Mouse (Mus musculus): ENCODE results near the gene Osbpl5.

DNA sequence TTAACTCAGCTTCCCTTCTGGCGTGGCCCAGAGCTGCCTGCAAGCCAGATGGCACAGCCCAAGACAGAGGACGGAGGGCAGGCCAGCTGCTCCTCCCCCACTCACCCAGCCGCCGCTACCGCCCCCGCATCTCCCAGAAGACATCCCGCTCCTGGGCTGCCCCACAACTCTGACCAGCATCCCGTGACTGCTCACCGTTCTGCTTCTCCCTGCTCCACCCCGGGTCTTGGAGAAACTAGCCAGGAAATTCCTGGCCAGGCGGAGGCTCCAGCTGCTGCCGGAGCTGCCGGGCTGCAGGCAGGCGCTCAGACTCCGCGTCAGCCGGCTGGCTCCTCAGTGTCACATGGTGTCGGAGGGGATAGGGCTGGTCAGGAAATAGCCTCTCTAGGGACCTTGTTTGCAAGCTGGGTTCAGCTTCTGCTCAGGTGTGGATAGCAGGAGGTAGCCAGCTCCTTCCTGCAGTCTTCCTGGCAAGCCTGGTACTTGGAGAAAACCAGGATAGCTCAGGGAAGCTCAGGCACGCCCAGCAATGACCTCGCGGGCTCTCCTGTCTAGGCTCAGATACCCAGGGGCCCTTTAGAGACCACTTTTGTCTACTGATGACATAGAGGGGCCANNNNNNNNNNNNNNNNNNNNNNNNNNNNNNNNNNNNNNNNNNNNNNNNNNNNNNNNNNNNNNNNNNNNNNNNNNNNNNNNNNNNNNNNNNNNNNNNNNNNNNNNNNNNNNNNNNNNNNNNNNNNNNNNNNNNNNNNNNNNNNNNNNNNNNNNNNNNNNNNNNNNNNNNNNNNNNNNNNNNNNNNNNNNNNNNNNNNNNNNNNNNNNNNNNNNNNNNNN lies 27.4 kb upstream of the Osbpl5 start, which contains the start of gene Mrgpre:
- peak; percentile 25; the same call in 1 of the 2 replicates for TF ChIP-seq POLR2A (IDR thresholded peaks at IDR 0.05; ENCODE audit: low read depth, low read length)
- TF ChIP-seq CTCF (IDR thresholded peaks at IDR 0.05; ENCODE audit: extremely low read depth, insufficient read length, insufficient replicate concordance, low read depth, low read length): no peak

Measured in small intestine, adult 2 months (tissue).